Mouse (Mus musculus) forebrain, postnatal 0 days (tissue): Measurements from ENCODE around the gene Krtap13. TPM values are rescaled to one million over a fixed set of nuclear protein-coding genes. Genes with fewer than 3 reads are reported as not detected.

Source experiments
- ATAC-seq: fragments of 200-750 bp; cut with Nextera tagmentation; 2 replicates; pipeline ENCODE4 v1.8.0; 2017; ENCODE audit warnings: mild to moderate bottlenecking, moderate library complexity
- DNase-seq: peaks from one replicate; pipeline ENCODE4 v3.0.0-alpha.2; 2015
- H3K27ac ChIP-seq: fragments of 300-500 bp; sonication (generic); 2 replicates; pipeline ENCODE4 v1.5.1; 2014; ENCODE audit warnings: low read depth, mild to moderate bottlenecking, antibody characterized with exemption, low read length, moderate library complexity, mixed read lengths
- H3K27me3 ChIP-seq: fragments of 300-500 bp; sonication (generic); 2 replicates; pipeline ENCODE4 v1.6.1; 2014; ENCODE audit warnings: mild to moderate bottlenecking, low read length, mixed read lengths; ENCODE audit not compliant: insufficient read depth
- H3K36me3 ChIP-seq: fragments of 300-500 bp; sonication (generic); 2 replicates; pipeline ENCODE4 v1.6.1; 2014; ENCODE audit warnings: mild to moderate bottlenecking, moderate library complexity; ENCODE audit not compliant: insufficient read depth
- H3K4me1 ChIP-seq: fragments of 300-500 bp; sonication (generic); 2 replicates; pipeline ENCODE4 v1.6.1; 2014; ENCODE audit warnings: antibody characterized with exemption; ENCODE audit not compliant: insufficient read depth
- H3K4me2 ChIP-seq: fragments of 300-500 bp; sonication (generic); 2 replicates; pipeline ENCODE4 v1.6.1; 2014; ENCODE audit warnings: low read depth, mild to moderate bottlenecking, moderate library complexity
- H3K4me3 ChIP-seq: fragments of 300-500 bp; sonication (generic); 2 replicates; pipeline ENCODE4 v1.5.1; 2014; ENCODE audit warnings: low read depth, low read length, mixed read lengths
- H3K9ac ChIP-seq: fragments of 300-500 bp; sonication (generic); 2 replicates; pipeline ENCODE4 v1.6.1; 2014; ENCODE audit warnings: mild to moderate bottlenecking
- H3K9me3 ChIP-seq: fragments of 300-500 bp; sonication (generic); 2 replicates; pipeline ENCODE4 v1.6.1; 2016; ENCODE audit warnings: low read length
- CTCF ChIP-seq: sonication (generic); IDR thresholded peaks from 2 replicates; pipeline ENCODE4 v1.5.1; 2016; ENCODE audit warnings: antibody characterized with exemption, control low read depth, low read depth
- WGBS: fragments of 180-500 bp; shearing (Covaris S2); extraction: QIAGEN DNeasy Blood & Tissue Kit; methylation state at CpG from one replicate; pipeline ENCODE4 v1.1.7; 2014; 5-methylcytosine and 5-hydroxymethylcytosine counted together
- polyA plus RNA-seq: library from polyadenylated mRNA; unstranded; fragments of >200 nt; fragmentation: Nextera tagmentation; extraction: Ambion mirVana; gene quantifications from 2 replicates; pipeline ENCODE4 v1.2.1, GENCODE M21; 2015
- total RNA-seq: library from RNA; depleted of rRNA; stranded (reverse); fragments of >200 nt; gene quantifications from 2 replicates; pipeline ENCODE4 v1.2.3, GENCODE M21; 2014

The Krtap13 gene
- total and polyA plus RNA-seq, 2 experiments from 2014 or later = not detected

GRCm38 (mm10) chr16:88735391-88735790 lies 16.0 kb downstream of the Krtap13 start:
- H3K4me3 ChIP-seq = no peak overlapping the region
- DNase-seq (no peak), ATAC-seq (no peak)
- H3K9ac ChIP-seq = no peak overlapping the region
- no peak for TF ChIP-seq CTCF
- no peaks in the 10 kb centered on the region for H3K27me3 ChIP-seq
- no peaks in the 10 kb centered on the region for H3K9me3 ChIP-seq
- no peak overlapping the region for H3K4me2 ChIP-seq
- 46% methylated on average over 2 of the region's 2 CpGs for WGBS
- no peak overlapping the region for H3K27ac ChIP-seq
- no peaks in the 10 kb centered on the region for H3K36me3 ChIP-seq
- no peaks in the 10 kb centered on the region for H3K4me1 ChIP-seq

GRCm38 (mm10) chr16:88728812-88729275 lies 22.6 kb downstream of the Krtap13 start, which contains the start of gene Krtap13-1:
TSS of gene Krtap13-1 (plus strand) at chr16:88728862.
- WGBS = 78% methylated on average over 4 of the region's 4 CpGs
- peak; percentile 37 for DNase-seq
- Histone ChIP-seq H3K4me3 (no peak within 1 kb of the TSS), H3K4me2 (no peak within 1 kb of the TSS), H3K4me1 (no peaks in the 10 kb centered on the region), H3K27ac (no peak within 1 kb of the TSS), H3K9ac (no peak within 1 kb of the TSS), H3K36me3 (no peaks in the 10 kb centered on the region), H3K9me3 (no peaks in the 10 kb centered on the region), H3K27me3 (no peaks in the 10 kb centered on the region)
- peak; percentile 56; the same call in 1 of the 2 replicates for ATAC-seq
- no peak for TF ChIP-seq CTCF

GRCm38 (mm10) chr16:88720031-88720430 lies 31.4 kb downstream of the Krtap13 start:
- Histone ChIP-seq H3K9ac (no peak overlapping the region), H3K27me3 (no peaks in the 10 kb centered on the region), H3K4me3 (no peak overlapping the region), H3K9me3 (no peaks in the 10 kb centered on the region), H3K27ac (no peak overlapping the region), H3K4me1 (no peaks in the 10 kb centered on the region), H3K36me3 (no peaks in the 10 kb centered on the region), H3K4me2 (no peak overlapping the region)
- TF ChIP-seq CTCF = no peak
- DNase-seq (no peak), ATAC-seq (no peak)
- WGBS = 16% methylated on average over 1 of the region's 1 CpGs

GRCm38 (mm10) chr16:88716549-88716948 lies 34.9 kb downstream of the Krtap13 start:
- H3K27me3 ChIP-seq = no peaks in the 10 kb centered on the region
- no peak for TF ChIP-seq CTCF
- no peaks in the 10 kb centered on the region for H3K9me3 ChIP-seq
- no peak overlapping the region for H3K9ac ChIP-seq
- H3K4me2 ChIP-seq = no peak overlapping the region
- no peak for ATAC-seq
- H3K4me1 ChIP-seq = no peaks in the 10 kb centered on the region
- H3K27ac ChIP-seq = no peak overlapping the region
- no peak for DNase-seq
- no peaks in the 10 kb centered on the region for H3K36me3 ChIP-seq
- no peak overlapping the region for H3K4me3 ChIP-seq

- Histone ChIP-seq H3K9me3 (no peaks in the 10 kb centered on the region), H3K4me3 (no peak overlapping the region), H3K27ac (no peak overlapping the region), H3K4me2 (no peak overlapping the region), H3K4me1 (no peaks in the 10 kb centered on the region), H3K36me3 (no peaks in the 10 kb centered on the region), H3K9ac (no peak overlapping the region), H3K27me3 (no peaks in the 10 kb centered on the region)
- ATAC-seq (no peak), DNase-seq (no peak)
- 83% methylated on average over 6 of the region's 6 CpGs for WGBS
- TF ChIP-seq CTCF = no peak
Observed at GRCm38 (mm10) chr16:88711245-88711644, 40.2 kb downstream of the Krtap13 start.

- Histone ChIP-seq H3K27me3 (no peaks in the 10 kb centered on the region), H3K27ac (no peak overlapping the region), H3K9me3 (no peaks in the 10 kb centered on the region), H3K4me1 (no peaks in the 10 kb centered on the region), H3K4me2 (no peak overlapping the region), H3K9ac (no peak overlapping the region), H3K4me3 (no peak overlapping the region), H3K36me3 (no peaks in the 10 kb centered on the region)
- 73% methylated on average over 4 of the region's 4 CpGs for WGBS
- ATAC-seq (no peak), DNase-seq (no peak)
- no peak for TF ChIP-seq CTCF
Observed at GRCm38 (mm10) chr16:88710757-88711156, 40.7 kb downstream of the Krtap13 start.

GRCm38 (mm10) chr16:88707496-88708012 lies 43.9 kb downstream of the Krtap13 start, which contains the start of gene 2310061N02Rik:
TSS of gene 2310061N02Rik (minus strand) at chr16:88707962.
- ATAC-seq (no peak), DNase-seq (no peak)
- Histone ChIP-seq H3K4me2 (no peak within 1 kb of the TSS), H3K27me3 (no peaks in the 10 kb centered on the region), H3K9ac (no peak within 1 kb of the TSS), H3K27ac (no peak within 1 kb of the TSS), H3K9me3 (no peaks in the 10 kb centered on the region), H3K4me3 (no peak within 1 kb of the TSS), H3K4me1 (no peaks in the 10 kb centered on the region), H3K36me3 (no peaks in the 10 kb centered on the region)
- TF ChIP-seq CTCF = no peak
- WGBS = 90% methylated on average over 10 of the region's 10 CpGs
